Mouse (Mus musculus): Measurements from ENCODE around the gene Rnaseh2a. TPM values are rescaled to one million over a fixed set of nuclear protein-coding genes. Genes with fewer than 3 reads are reported as not detected.

Gene Rnaseh2a
- polyA plus RNA-seq, 1 experiment: 30.4 TPM

GRCm38 (mm10) chr8:84927513-84927912, 42.1 kb downstream of the Rnaseh2a start:
- no peak overlapping the region for H3K4me3 ChIP-seq (replicated peaks; ENCODE audit: extremely low read depth, low read depth, low read length)
- TF ChIP-seq POLR2A (IDR thresholded peaks at IDR 0.05; ENCODE audit: borderline replicate concordance, extremely low read depth, low read depth, low read length) (no peak), CTCF (IDR thresholded peaks at IDR 0.05; ENCODE audit: insufficient read depth, low read length) (no peak)
- WGBS: 75% methylated on average over 1 of the region's 1 CpGs
- DNase-seq: no peak
- no peaks in the 10 kb centered on the region for H3K4me1 ChIP-seq (ENCODE audit: control insufficient read depth, insufficient read depth, low read length)

- TF ChIP-seq CTCF (IDR thresholded peaks at IDR 0.05; ENCODE audit: insufficient read depth, low read length) (no peak), POLR2A (IDR thresholded peaks at IDR 0.05; ENCODE audit: borderline replicate concordance, extremely low read depth, low read depth, low read length) (no peak)
- H3K4me1 ChIP-seq (ENCODE audit: control insufficient read depth, insufficient read depth, low read length): no peaks in the 10 kb centered on the region; the same call in 1 of the 2 replicates
- DNase-seq: no peak
- WGBS: 45% methylated on average over 7 of the region's 7 CpGs
- H3K4me3 ChIP-seq (replicated peaks; ENCODE audit: extremely low read depth, low read depth, low read length): no peak overlapping the region
Measured at GRCm38 (mm10) chr8:84925557-84925956, 44.0 kb downstream of the Rnaseh2a start.

GRCm38 (mm10) chr8:84921596-84921995, 48.0 kb downstream of the Rnaseh2a start:
- 24% methylated on average over 2 of the region's 2 CpGs for WGBS
- DNase-seq: peak; percentile 67
- TF ChIP-seq CTCF (IDR thresholded peaks at IDR 0.05; ENCODE audit: insufficient read depth, low read length) (no peak), POLR2A (IDR thresholded peaks at IDR 0.05; ENCODE audit: borderline replicate concordance, extremely low read depth, low read depth, low read length) (no peak)
- Histone ChIP-seq H3K4me3 (replicated peaks; ENCODE audit: extremely low read depth, low read depth, low read length) (no peak overlapping the region), H3K4me1 (ENCODE audit: control insufficient read depth, insufficient read depth, low read length) (no peaks in the 10 kb centered on the region; the same call in 1 of the 2 replicates)

- 89% methylated on average over 15 of the region's 15 CpGs for WGBS
- no peak overlapping the region for H3K4me3 ChIP-seq (replicated peaks; ENCODE audit: extremely low read depth, low read depth, low read length)
- TF ChIP-seq POLR2A (IDR thresholded peaks at IDR 0.05; ENCODE audit: borderline replicate concordance, extremely low read depth, low read depth, low read length) (no peak), CTCF (IDR thresholded peaks at IDR 0.05; ENCODE audit: insufficient read depth, low read length) (no peak)
- no peaks in the 10 kb centered on the region; the same call in 1 of the 2 replicates for H3K4me1 ChIP-seq (ENCODE audit: control insufficient read depth, insufficient read depth, low read length)
- DNase-seq: no peak
Measured at GRCm38 (mm10) chr8:84918646-84919045, 50.9 kb downstream of the Rnaseh2a start.

GRCm38 (mm10) chr8:84917781-84918180, 51.8 kb downstream of the Rnaseh2a start:
- Histone ChIP-seq H3K4me1 (ENCODE audit: control insufficient read depth, insufficient read depth, low read length) (peaks cover 3% of the 10 kb centered on the region), H3K4me3 (replicated peaks; ENCODE audit: extremely low read depth, low read depth, low read length) (no peak overlapping the region)
- WGBS: 47% methylated on average over 20 of the region's 20 CpGs
- no peak for DNase-seq
- TF ChIP-seq POLR2A (IDR thresholded peaks at IDR 0.05; ENCODE audit: borderline replicate concordance, extremely low read depth, low read depth, low read length) (no peak), CTCF (IDR thresholded peaks at IDR 0.05; ENCODE audit: insufficient read depth, low read length) (no peak)

GRCm38 (mm10) chr8:84915269-84915668, 54.3 kb downstream of the Rnaseh2a start:
- peaks cover 5% of the 10 kb centered on the region; the same call in 1 of the 2 replicates for H3K4me1 ChIP-seq (ENCODE audit: control insufficient read depth, insufficient read depth, low read length)
- no peak overlapping the region for H3K4me3 ChIP-seq (replicated peaks; ENCODE audit: extremely low read depth, low read depth, low read length)
- WGBS: 79% methylated on average over 8 of the region's 8 CpGs
- TF ChIP-seq POLR2A (IDR thresholded peaks at IDR 0.05; ENCODE audit: borderline replicate concordance, extremely low read depth, low read depth, low read length) (no peak), CTCF (IDR thresholded peaks at IDR 0.05; ENCODE audit: insufficient read depth, low read length) (no peak)
- DNase-seq: no peak

GRCm38 (mm10) chr8:84913960-84914359, 55.6 kb downstream of the Rnaseh2a start:
- WGBS: 36% methylated on average over 4 of the region's 4 CpGs
- Histone ChIP-seq H3K4me3 (replicated peaks; ENCODE audit: extremely low read depth, low read depth, low read length) (no peak overlapping the region), H3K4me1 (ENCODE audit: control insufficient read depth, insufficient read depth, low read length) (peaks cover 5% of the 10 kb centered on the region; the same call in 1 of the 2 replicates)
- DNase-seq: peak; percentile 27
- no peak for TF ChIP-seq POLR2A (IDR thresholded peaks at IDR 0.05; ENCODE audit: borderline replicate concordance, extremely low read depth, low read depth, low read length)
- 0 out of 2 replicates have a peak, but pooled peaks have one; percentile 3 for TF ChIP-seq CTCF (IDR thresholded peaks at IDR 0.05; ENCODE audit: insufficient read depth, low read length)

GRCm38 (mm10) chr8:84913502-84913900, 56.1 kb downstream of the Rnaseh2a start:
- DNase-seq: no peak
- H3K4me1 ChIP-seq (ENCODE audit: control insufficient read depth, insufficient read depth, low read length): peaks cover 5% of the 10 kb centered on the region; the same call in 1 of the 2 replicates
- peak overlapping the region; percentile 71 for H3K4me3 ChIP-seq (replicated peaks; ENCODE audit: extremely low read depth, low read depth, low read length)
- no peak for TF ChIP-seq POLR2A (IDR thresholded peaks at IDR 0.05; ENCODE audit: borderline replicate concordance, extremely low read depth, low read depth, low read length)
- no peak for TF ChIP-seq CTCF (IDR thresholded peaks at IDR 0.05; ENCODE audit: insufficient read depth, low read length)
- WGBS: 11% methylated on average over 9 of the region's 9 CpGs

- H3K4me1 ChIP-seq (ENCODE audit: control insufficient read depth, insufficient read depth, low read length): peaks cover 5% of the 10 kb centered on the region; the same call in 1 of the 2 replicates
- DNase-seq: peak; percentile 73
- H3K4me3 ChIP-seq (replicated peaks; ENCODE audit: extremely low read depth, low read depth, low read length): peak overlapping the region; percentile 71
- WGBS: under 1% methylated on average over 55 of the region's 55 CpGs
- TF ChIP-seq POLR2A (IDR thresholded peaks at IDR 0.05; ENCODE audit: borderline replicate concordance, extremely low read depth, low read depth, low read length) (peak; percentile 68; the same call in 1 of the 2 replicates), CTCF (IDR thresholded peaks at IDR 0.05; ENCODE audit: insufficient read depth, low read length) (no peak)
Measured at GRCm38 (mm10) chr8:84912895-84913501, 56.6 kb downstream of the Rnaseh2a start.

- H3K4me3 ChIP-seq (replicated peaks; ENCODE audit: extremely low read depth, low read depth, low read length): no peak overlapping the region
- TF ChIP-seq CTCF (IDR thresholded peaks at IDR 0.05; ENCODE audit: insufficient read depth, low read length) (no peak), POLR2A (IDR thresholded peaks at IDR 0.05; ENCODE audit: borderline replicate concordance, extremely low read depth, low read depth, low read length) (no peak)
- DNase-seq: no peak
- 36% methylated on average over 27 of the region's 27 CpGs for WGBS
- H3K4me1 ChIP-seq (ENCODE audit: control insufficient read depth, insufficient read depth, low read length): peaks cover 5% of the 10 kb centered on the region; the same call in 1 of the 2 replicates
Measured at GRCm38 (mm10) chr8:84912391-84912790, 57.2 kb downstream of the Rnaseh2a start.

Data from lung, adult 2 months (tissue).